Mouse (Mus musculus): Measurements from ENCODE around the gene Tmem126a. TPM values are rescaled to one million over a fixed set of nuclear protein-coding genes. Genes with fewer than 3 reads are reported as not detected.

Tmem126a gene
- 123 and 125 TPM in 2 replicates for polyA plus RNA-seq (2014; fragmentation: Nextera tagmentation; extraction: Ambion mirVana)

DNA sequence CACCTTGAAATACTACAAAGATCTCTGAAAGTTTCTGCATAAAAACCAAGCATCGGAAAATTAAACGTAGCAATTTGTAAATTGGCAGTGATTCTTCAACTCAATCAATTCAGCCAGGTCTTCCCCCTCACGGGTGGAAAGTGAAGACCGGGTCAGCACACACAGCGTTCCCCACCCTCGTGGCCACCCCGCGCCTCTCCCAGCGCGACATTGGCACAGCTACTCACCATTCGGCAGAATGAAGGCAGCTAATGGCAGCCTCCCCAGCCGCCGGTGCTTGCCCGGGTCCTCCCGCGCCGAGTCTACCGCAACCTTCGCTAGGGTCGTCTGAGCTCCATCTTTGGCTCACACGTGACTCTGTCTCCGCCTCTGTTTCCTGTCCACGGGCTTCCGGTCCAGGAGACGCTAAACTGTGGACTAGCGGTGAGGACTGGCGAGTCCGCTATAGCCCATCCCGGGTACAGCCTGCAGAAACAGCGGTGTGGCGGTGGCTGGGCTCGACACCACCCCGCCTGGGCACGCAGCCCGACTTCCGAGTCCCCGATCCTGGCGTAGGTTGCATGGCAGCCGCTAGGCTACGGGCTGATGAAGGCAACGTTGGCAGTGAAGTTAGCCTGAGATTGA is at the start of gene Tmem126a:
Gene Tmem126a, minus strand, starts transcription at position 385 of the 624 bp plus-strand sequence.
- Histone ChIP-seq H3K9ac (ENCODE audit: low read length) (peak within 1 kb of the TSS; percentile 89), H3K27me3 (ENCODE audit: control insufficient read depth, insufficient read depth, low read length) (0 out of 2 replicates have a peak, but pooled peaks cover 4% of the 10 kb centered on the region), H3K4me1 (ENCODE audit: control insufficient read depth in 2 of 2, insufficient read depth in 2 of 2, low read length in 2 of 2) (peaks cover 4 to 13% of the 10 kb centered on the region in 2 experiments), H3K9me3 (ENCODE audit: control insufficient read depth, low read length) (no peaks in the 10 kb centered on the region), H3K4me3 (ENCODE audit: control insufficient read depth in 1 of 2, insufficient read depth in 1 of 2, low read depth in 1 of 2, low read length in 2 of 2) (peak within 1 kb of the TSS; percentile 81 to 93), H3K27ac (replicated peaks in 1 of 2; ENCODE audit: control insufficient read depth in 1 of 2, insufficient read depth in 1 of 2, low read depth in 2 of 2, low read length in 2 of 2) (peak within 1 kb of the TSS; percentile 90 to 95), H3K36me3 (ENCODE audit: control insufficient read depth, insufficient read depth, low read length) (peaks cover 32% of the 10 kb centered on the region), H3K4me2 (ENCODE audit: low read length) (peak within 1 kb of the TSS; percentile 68)
- under 1% methylated on average over 41 of the region's 41 CpGs for WGBS
- peak; percentile 95 for ATAC-seq (ENCODE audit: insufficient number of reproducible peaks, insufficient read depth, low FRiP score, low read depth)

- no peaks in the 10 kb centered on the region for H3K36me3 ChIP-seq (ENCODE audit: control insufficient read depth, insufficient read depth, low read length)
- H3K9ac ChIP-seq (ENCODE audit: low read length), result no peak overlapping the region
- H3K9me3 ChIP-seq (ENCODE audit: control insufficient read depth, low read length), result no peaks in the 10 kb centered on the region
- H3K4me1 ChIP-seq (ENCODE audit: control insufficient read depth in 2 of 2, insufficient read depth in 2 of 2, low read length in 2 of 2), result no peaks in the 10 kb centered on the region
- peaks cover 4% of the 10 kb centered on the region; the same call in 1 of the 2 replicates for H3K27me3 ChIP-seq (ENCODE audit: control insufficient read depth, insufficient read depth, low read length)
- WGBS, result 83% methylated on average over 2 of the region's 2 CpGs
- no peak for ATAC-seq (ENCODE audit: insufficient number of reproducible peaks, insufficient read depth, low FRiP score, low read depth)
- no peak overlapping the region for H3K4me3 ChIP-seq (ENCODE audit: control insufficient read depth in 1 of 2, insufficient read depth in 1 of 2, low read depth in 1 of 2, low read length in 2 of 2)
- no peak overlapping the region for H3K4me2 ChIP-seq (ENCODE audit: low read length)
- H3K27ac ChIP-seq (replicated peaks in 1 of 2; ENCODE audit: control insufficient read depth in 1 of 2, insufficient read depth in 1 of 2, low read depth in 2 of 2, low read length in 2 of 2), result no peak overlapping the region
Observed at GRCm38 (mm10) chr7:90482607-90483006, 25.6 kb upstream of the Tmem126a start.

DNA sequence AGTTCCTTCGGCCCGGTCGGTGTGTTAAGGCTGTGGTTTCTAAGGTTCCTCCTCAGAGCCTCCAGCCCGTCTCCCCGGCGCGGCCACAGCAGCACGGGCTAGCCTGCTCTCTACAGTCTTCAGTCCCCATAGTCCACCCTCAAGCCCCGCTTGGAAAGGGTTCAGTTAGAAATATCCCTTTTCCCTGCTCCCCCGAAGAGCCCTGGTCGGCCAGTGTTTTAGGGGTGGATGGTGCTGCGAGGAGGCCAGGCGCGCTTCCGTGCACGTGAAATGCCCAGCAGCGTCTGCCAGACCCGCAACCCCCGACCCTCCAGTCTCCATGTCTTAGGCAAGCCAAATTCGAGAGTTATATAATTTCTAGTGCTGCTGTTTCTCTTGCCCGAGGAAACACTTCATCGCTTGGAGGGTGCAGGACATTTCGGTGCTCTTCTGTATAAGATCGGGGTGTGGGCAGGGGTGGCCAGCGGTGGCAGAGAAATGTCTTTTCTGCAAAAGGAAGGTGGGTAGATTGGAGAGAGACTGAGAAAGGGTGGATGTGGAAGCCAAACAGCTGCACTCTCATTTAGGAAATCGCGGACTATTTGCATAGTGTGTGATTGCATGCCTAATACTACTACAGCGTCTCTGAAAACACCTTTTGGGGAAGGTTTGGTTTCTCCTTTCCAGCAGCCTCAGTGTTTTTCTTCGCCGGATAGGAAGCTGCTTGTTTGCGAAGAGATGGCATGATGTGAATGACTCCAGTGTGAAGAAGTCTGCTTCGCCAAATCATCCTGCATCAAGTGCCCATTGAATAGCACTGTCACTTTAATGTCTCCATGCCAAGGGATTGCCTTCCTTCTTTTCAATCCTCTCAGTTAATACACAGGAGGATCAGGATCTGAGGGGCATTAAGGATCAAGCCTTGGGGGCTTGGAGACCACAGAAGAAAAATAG is 19.6 kb upstream of the Tmem126a start, which contains the start of gene Dlg2:
Gene Dlg2, plus strand, starts transcription at position 360 of the 933 bp plus-strand sequence.
- Histone ChIP-seq H3K4me1 (ENCODE audit: control insufficient read depth in 2 of 2, insufficient read depth in 2 of 2, low read length in 2 of 2) (peaks cover 0 to 7% of the 10 kb centered on the region in 2 experiments; a peak in 2 of 4 replicates), H3K4me2 (ENCODE audit: low read length) (peak within 1 kb of the TSS; percentile 98), H3K27me3 (ENCODE audit: control insufficient read depth, insufficient read depth, low read length) (peaks cover 4% of the 10 kb centered on the region; the same call in 1 of the 2 replicates), H3K27ac (replicated peaks in 1 of 2; ENCODE audit: control insufficient read depth in 1 of 2, insufficient read depth in 1 of 2, low read depth in 2 of 2, low read length in 2 of 2) (peak within 1 kb of the TSS; percentile 63 to 69), H3K4me3 (ENCODE audit: control insufficient read depth in 1 of 2, insufficient read depth in 1 of 2, low read depth in 1 of 2, low read length in 2 of 2) (peak within 1 kb of the TSS; percentile 72 to 80), H3K9ac (ENCODE audit: low read length) (peak within 1 kb of the TSS; percentile 83), H3K9me3 (ENCODE audit: control insufficient read depth, low read length) (no peaks in the 10 kb centered on the region), H3K36me3 (ENCODE audit: control insufficient read depth, insufficient read depth, low read length) (peaks cover 7% of the 10 kb centered on the region)
- WGBS, result under 1% methylated on average over 32 of the region's 32 CpGs
- ATAC-seq (ENCODE audit: insufficient number of reproducible peaks, insufficient read depth, low FRiP score, low read depth), result peak; percentile 56

DNA sequence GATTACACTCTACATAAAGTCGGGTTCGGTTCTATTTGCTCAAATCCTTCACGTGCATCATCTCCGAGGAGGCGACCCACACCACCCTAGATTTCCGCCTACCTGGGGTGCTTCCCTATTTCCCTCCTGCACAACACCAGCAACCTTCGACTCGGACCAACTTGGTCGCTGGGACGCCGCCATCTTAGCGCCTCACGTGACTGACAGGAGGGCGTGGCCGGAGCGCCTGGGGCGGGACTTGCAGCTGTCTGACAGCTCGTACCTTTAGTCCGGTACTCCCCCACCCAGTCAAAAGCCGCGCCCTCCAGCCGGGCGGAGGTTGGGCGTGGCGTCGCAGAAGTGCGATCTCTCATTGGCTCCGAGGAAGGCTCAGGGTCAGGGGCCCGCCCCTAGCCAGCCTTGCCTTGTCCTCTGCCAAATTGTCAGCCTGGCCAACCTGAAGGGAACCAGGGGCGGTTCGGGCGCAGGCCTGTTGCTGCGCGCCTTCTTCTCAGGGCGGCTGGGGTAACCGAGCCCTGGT is 18.8 kb upstream of the Tmem126a start, which contains the start of gene Tmem126b:
Gene Tmem126b, minus strand, starts transcription at position 209 of the 520 bp plus-strand sequence.
- H3K4me3 ChIP-seq (ENCODE audit: control insufficient read depth in 1 of 2, insufficient read depth in 1 of 2, low read depth in 1 of 2, low read length in 2 of 2), result peak within 1 kb of the TSS; percentile 72 to 80
- WGBS, result under 1% methylated on average over 36 of the region's 36 CpGs
- H3K9ac ChIP-seq (ENCODE audit: low read length), result peak within 1 kb of the TSS; percentile 83
- H3K4me2 ChIP-seq (ENCODE audit: low read length), result peak within 1 kb of the TSS; percentile 98
- H3K9me3 ChIP-seq (ENCODE audit: control insufficient read depth, low read length), result no peaks in the 10 kb centered on the region
- ATAC-seq (ENCODE audit: insufficient number of reproducible peaks, insufficient read depth, low FRiP score, low read depth), result peak; percentile 100
- H3K4me1 ChIP-seq (ENCODE audit: control insufficient read depth in 2 of 2, insufficient read depth in 2 of 2, low read length in 2 of 2), result peaks cover 0 to 7% of the 10 kb centered on the region in 2 experiments; a peak in 2 of 4 replicates
- H3K27ac ChIP-seq (replicated peaks in 1 of 2; ENCODE audit: control insufficient read depth in 1 of 2, insufficient read depth in 1 of 2, low read depth in 2 of 2, low read length in 2 of 2), result peak within 1 kb of the TSS; percentile 63 to 69
- peaks cover 7% of the 10 kb centered on the region for H3K36me3 ChIP-seq (ENCODE audit: control insufficient read depth, insufficient read depth, low read length)
- peaks cover 4% of the 10 kb centered on the region; the same call in 1 of the 2 replicates for H3K27me3 ChIP-seq (ENCODE audit: control insufficient read depth, insufficient read depth, low read length)

DNA sequence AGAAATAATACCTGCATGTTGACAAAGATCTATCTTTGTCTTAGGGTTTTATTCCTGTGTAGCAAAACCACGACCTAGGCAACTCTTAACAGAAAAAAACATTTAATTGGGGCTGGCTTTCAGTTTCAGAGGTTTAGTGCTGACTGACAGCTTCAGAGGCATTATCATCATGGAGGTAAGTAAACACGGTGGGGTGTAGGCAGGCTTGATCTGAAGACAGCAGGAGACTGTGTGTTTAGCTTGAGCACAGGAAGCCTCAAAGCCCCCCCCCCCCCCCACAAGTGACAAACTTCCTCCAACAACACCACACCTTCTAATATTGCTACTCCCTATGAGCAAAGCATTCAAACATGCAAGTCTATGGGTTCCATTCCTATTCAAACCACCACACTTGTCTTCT is 16.5 kb upstream of the Tmem126a start:
- Histone ChIP-seq H3K27ac (replicated peaks in 1 of 2; ENCODE audit: control insufficient read depth in 1 of 2, insufficient read depth in 1 of 2, low read depth in 2 of 2, low read length in 2 of 2) (no peak overlapping the region), H3K27me3 (ENCODE audit: control insufficient read depth, insufficient read depth, low read length) (peaks cover under 1% of the 10 kb centered on the region; the same call in 1 of the 2 replicates), H3K4me3 (ENCODE audit: control insufficient read depth in 1 of 2, insufficient read depth in 1 of 2, low read depth in 1 of 2, low read length in 2 of 2) (no peak overlapping the region), H3K4me1 (ENCODE audit: control insufficient read depth in 2 of 2, insufficient read depth in 2 of 2, low read length in 2 of 2) (peaks cover 0 to 7% of the 10 kb centered on the region in 2 experiments; a peak in 2 of 4 replicates), H3K9ac (ENCODE audit: low read length) (no peak overlapping the region), H3K9me3 (ENCODE audit: control insufficient read depth, low read length) (no peaks in the 10 kb centered on the region), H3K4me2 (ENCODE audit: low read length) (no peak overlapping the region), H3K36me3 (ENCODE audit: control insufficient read depth, insufficient read depth, low read length) (peaks cover 28% of the 10 kb centered on the region)
- WGBS, result 54% methylated on average over 2 of the region's 2 CpGs
- ATAC-seq (ENCODE audit: insufficient number of reproducible peaks, insufficient read depth, low FRiP score, low read depth), result no peak

GRCm38 (mm10) chr7:90461441-90461840 is 4.4 kb upstream of the Tmem126a start:
- ATAC-seq (ENCODE audit: insufficient number of reproducible peaks, insufficient read depth, low FRiP score, low read depth), result no peak
- no peaks in the 10 kb centered on the region for H3K36me3 ChIP-seq (ENCODE audit: control insufficient read depth, insufficient read depth, low read length)
- H3K4me2 ChIP-seq (ENCODE audit: low read length), result no peak overlapping the region
- H3K27ac ChIP-seq (replicated peaks in 1 of 2; ENCODE audit: control insufficient read depth in 1 of 2, insufficient read depth in 1 of 2, low read depth in 2 of 2, low read length in 2 of 2), result no peak overlapping the region
- H3K4me1 ChIP-seq (ENCODE audit: control insufficient read depth in 2 of 2, insufficient read depth in 2 of 2, low read length in 2 of 2), result peaks cover 2 to 5% of the 10 kb centered on the region in 2 experiments; a peak in 2 of 4 replicates
- 0 out of 2 replicates have a peak, but pooled peaks cover 4% of the 10 kb centered on the region for H3K27me3 ChIP-seq (ENCODE audit: control insufficient read depth, insufficient read depth, low read length)
- H3K4me3 ChIP-seq (ENCODE audit: control insufficient read depth in 1 of 2, insufficient read depth in 1 of 2, low read depth in 1 of 2, low read length in 2 of 2), result no peak overlapping the region
- WGBS, result 90% methylated on average over 5 of the region's 5 CpGs
- no peaks in the 10 kb centered on the region for H3K9me3 ChIP-seq (ENCODE audit: control insufficient read depth, low read length)
- H3K9ac ChIP-seq (ENCODE audit: low read length), result no peak overlapping the region

- Histone ChIP-seq H3K4me2 (ENCODE audit: low read length) (peak overlapping the region; percentile 29; the same call in 1 of the 2 replicates), H3K9ac (ENCODE audit: low read length) (no peak overlapping the region), H3K27me3 (ENCODE audit: control insufficient read depth, insufficient read depth, low read length) (0 out of 2 replicates have a peak, but pooled peaks cover 4% of the 10 kb centered on the region), H3K27ac (replicated peaks in 1 of 2; ENCODE audit: control insufficient read depth in 1 of 2, insufficient read depth in 1 of 2, low read depth in 2 of 2, low read length in 2 of 2) (no peak overlapping the region), H3K4me1 (ENCODE audit: control insufficient read depth in 2 of 2, insufficient read depth in 2 of 2, low read length in 2 of 2) (peaks cover 4 to 9% of the 10 kb centered on the region in 2 experiments), H3K9me3 (ENCODE audit: control insufficient read depth, low read length) (no peaks in the 10 kb centered on the region), H3K36me3 (ENCODE audit: control insufficient read depth, insufficient read depth, low read length) (no peaks in the 10 kb centered on the region), H3K4me3 (ENCODE audit: control insufficient read depth in 1 of 2, insufficient read depth in 1 of 2, low read depth in 1 of 2, low read length in 2 of 2) (no peak overlapping the region)
- no peak for ATAC-seq (ENCODE audit: insufficient number of reproducible peaks, insufficient read depth, low FRiP score, low read depth)
- 15% methylated on average over 14 of the region's 14 CpGs for WGBS
Observed at GRCm38 (mm10) chr7:90460930-90461329, 3.9 kb upstream of the Tmem126a start.

Measured in heart, embryonic 14.5 days (tissue).